In genomic region chr1:75278228-75278627, GRCm38 (mm10) we compare ENCODE assay signal across 10 mouse cellular contexts. TPM values are rescaled to one million over a fixed set of nuclear protein-coding genes. Genes with fewer than 3 reads are reported as not detected.
A peak's percentile ranks its signal among the peaks of the same experiment; 100 is the strongest.
DNase-seq lines count a peak whose midpoint lies in the region; ATAC-seq and TF ChIP-seq lines count a peak whose summit lies in the region.
"Had no signal": no experiment of that assay in that cellular context is flagged by ENCODE, and none has a peak within 500 bp of the region (broad histone marks: within the 10 kb centered on the region; RNA-seq: fewer than 3 reads in every experiment).

TSS of gene Resp18 (minus strand) at chr1:75278415.

- 0 out of 2 replicates have a peak, but pooled peaks cover 4% of the 10 kb centered on the region for H3K9me3 ChIP-seq in intestine, embryonic 14.5 days (ENCODE audit: control insufficient read depth, low read length)
- no peaks in the 10 kb centered on the region for H3K9me3 ChIP-seq in midbrain, embryonic 16.5 days (replicated peaks; ENCODE audit: control insufficient read depth, low read length, poor library complexity, severe bottlenecking)

- H3K27me3 ChIP-seq in intestine, embryonic 14.5 days (replicated peaks; ENCODE audit: control insufficient read depth, insufficient read depth, low read length), result peaks cover 18% of the 10 kb centered on the region
- no peaks in the 10 kb centered on the region for H3K27me3 ChIP-seq in midbrain, embryonic 16.5 days (ENCODE audit: control insufficient read depth, insufficient read depth, low read depth, low read length)
- H3K27me3 ChIP-seq in thymus, adult 2 months (ENCODE audit: control insufficient read depth, insufficient read depth, low read length), result no peaks in the 10 kb centered on the region

- WGBS in intestine, embryonic 14.5 days, result 6% methylated on average over 13 of the region's 13 CpGs
- WGBS in midbrain, embryonic 16.5 days, result 6% methylated on average over 13 of the region's 13 CpGs
- WGBS in thymus, adult 2 months, result 11% methylated on average over 13 of the region's 13 CpGs

- no peaks in the 10 kb centered on the region for H3K36me3 ChIP-seq in intestine, embryonic 14.5 days (ENCODE audit: control insufficient read depth, insufficient read depth, low read length)
- no peaks in the 10 kb centered on the region for H3K36me3 ChIP-seq in midbrain, embryonic 16.5 days (ENCODE audit: control insufficient read depth, insufficient read depth, low read length)
- no peaks in the 10 kb centered on the region for H3K36me3 ChIP-seq in thymus, adult 2 months (ENCODE audit: control insufficient read depth, insufficient read depth, low read length)

- H3K4me1 ChIP-seq in intestine, embryonic 14.5 days (replicated peaks; ENCODE audit: control insufficient read depth, insufficient read depth, low read length), result no peaks in the 10 kb centered on the region
- H3K4me1 ChIP-seq in midbrain, embryonic 16.5 days (ENCODE audit: control insufficient read depth, insufficient read depth, low read length), result peaks cover 2% of the 10 kb centered on the region; the same call in 1 of the 2 replicates
- no peaks in the 10 kb centered on the region for H3K4me1 ChIP-seq in thymus, adult 2 months (replicated peaks; ENCODE audit: control insufficient read depth, insufficient read depth, low read length)

- no peak for TF ChIP-seq POLR2A in thymus, adult 2 months (IDR thresholded peaks at IDR 0.05; ENCODE audit: control insufficient read depth, extremely low read depth, insufficient read depth, low read length, poor library complexity)

- H3K4me2 ChIP-seq in intestine, embryonic 14.5 days (ENCODE audit: low read length), result no peak within 1 kb of the TSS
- peak within 1 kb of the TSS; percentile 69 for H3K4me2 ChIP-seq in midbrain, embryonic 16.5 days (ENCODE audit: low read length)

- no peak for ATAC-seq in intestine, embryonic 14.5 days (replicated peaks; ENCODE audit: low FRiP score, low TSS enrichment, low read depth)
- ATAC-seq in midbrain, embryonic 16.5 days, result peak; percentile 65

- TF ChIP-seq CTCF in thymus, adult 2 months (IDR thresholded peaks at IDR 0.05; ENCODE audit: borderline replicate concordance, control insufficient read depth, extremely low read depth, insufficient read depth, low read length, poor library complexity), result no peak

- H3K27ac ChIP-seq in intestine, embryonic 14.5 days (ENCODE audit: low read depth), result no peak within 1 kb of the TSS
- peak within 1 kb of the TSS; percentile 68 for H3K27ac ChIP-seq in midbrain, embryonic 16.5 days (ENCODE audit: low read length)
- H3K27ac ChIP-seq in thymus, adult 2 months (ENCODE audit: control insufficient read depth, insufficient read depth, low read length), result no peak within 1 kb of the TSS

- no peak within 1 kb of the TSS for H3K4me3 ChIP-seq in intestine, embryonic 14.5 days (ENCODE audit: low read depth, low read length)
- peak within 1 kb of the TSS; percentile 47 for H3K4me3 ChIP-seq in midbrain, embryonic 16.5 days (ENCODE audit: low read depth, low read length)
- no peak within 1 kb of the TSS for H3K4me3 ChIP-seq in thymus, adult 2 months (ENCODE audit: control insufficient read depth, insufficient read depth, low read length)

- DNase-seq in cerebellum, adult 11-12 months, result peak; percentile 53
- DNase-seq in cerebellum, adult 11 months, result no peak
- peak; percentile 36 to 42 for DNase-seq in cerebellum, postnatal 10 days
- DNase-seq in intestine, embryonic 14.5 days (ENCODE audit: low spot score), result no peak
- DNase-seq in testis, postnatal 14 days (ENCODE audit: low spot score), result no peak
- DNase-seq in spleen, postnatal 10 days (ENCODE audit: low spot score in 2 of 2), result no peak
- no peak for DNase-seq in thymus, adult 2 months
- DNase-seq: lung, adult 2 months had no signal

- no peak within 1 kb of the TSS for H3K9ac ChIP-seq in intestine, embryonic 14.5 days (ENCODE audit: low read length)
- H3K9ac ChIP-seq in midbrain, embryonic 16.5 days (ENCODE audit: low read depth, low read length), result peak within 1 kb of the TSS; percentile 63

RNA-seq across cellular contexts. Expression of gene Resp18, which starts in this region (rescaled TPM):
- polyA plus RNA-seq in intestine, embryonic 14.5 days (2014; fragmentation: Nextera tagmentation; extraction: Ambion mirVana), result 13.0 and 13.4 TPM in 2 replicates
- 209 and 241 TPM in 2 replicates for polyA plus RNA-seq in midbrain, embryonic 16.5 days (2015; fragmentation: Nextera tagmentation; extraction: Ambion mirVana)
- polyA plus RNA-seq in thymus, adult 2 months (2012; rRNA removed), result 5.6 and 9.0 TPM in 2 replicates
- polyA plus RNA-seq: heart, postnatal 0 days had no signal

Comparison
In these comparisons a context has a peak if more than half of its experiments do, and no peak if none do; other contexts are left out.
1. RNA of gene Resp18 (polyA plus RNA-seq): 209 to 241 TPM in midbrain, embryonic 16.5 days; 13.0 to 13.4 TPM in intestine, embryonic 14.5 days and 5.6 to 9.0 TPM in thymus, adult 2 months; every median in the first group is over 10 times any median in the second.
2. DNase-seq: peak in cerebellum, adult 11-12 months (single experiment) and cerebellum, postnatal 10 days (2 of 2); none in cerebellum, adult 11 months (single experiment), intestine, embryonic 14.5 days (single experiment), testis, postnatal 14 days (single experiment), spleen, postnatal 10 days (0 of 2) and thymus, adult 2 months (single experiment).